Mouse (Mus musculus): ENCODE results near the gene Spns3.

- TF ChIP-seq E2F4 (IDR thresholded peaks at IDR 0.05; ENCODE audit: insufficient read depth) = no peak
- no peak for TF ChIP-seq USF1 (IDR thresholded peaks at IDR 0.05; ENCODE audit: low read depth)
- TF ChIP-seq TCF3 (IDR thresholded peaks at IDR 0.05; ENCODE audit: insufficient read length, low read depth) = no peak
- no peak for TF ChIP-seq POLR2A (IDR thresholded peaks at IDR 0.05; ENCODE audit: insufficient read length, low read depth)
- TF ChIP-seq TCF12 (IDR thresholded peaks at IDR 0.05; ENCODE audit: insufficient read depth, poor library complexity, severe bottlenecking) = no peak
- no peak for TF ChIP-seq MAX (IDR thresholded peaks at IDR 0.05; ENCODE audit: low read depth)
- no peak for TF ChIP-seq MYOD1 (IDR thresholded peaks at IDR 0.05; ENCODE audit: control insufficient read depth in 1 of 3, insufficient read length in 2 of 3, low read depth in 2 of 3)
- no peak for TF ChIP-seq REST (IDR thresholded peaks at IDR 0.05; ENCODE audit: insufficient read depth, insufficient read length)
- TF ChIP-seq POLR2AphosphoS2 (IDR thresholded peaks at IDR 0.05; ENCODE audit: insufficient read length, low read depth) = no peak
Observed at GRCm38 (mm10) chr11:72526190-72526589, 24.1 kb downstream of the Spns3 start.

Measured in myocyte (in vitro differentiated cells).